ENCODE assay signal across 10 mouse cellular contexts in genomic region chr11:53873909-53874704, GRCm38 (mm10). TPM values are rescaled to one million over a fixed set of nuclear protein-coding genes. Genes with fewer than 3 reads are reported as not detected.
DNase-seq lines count a peak whose midpoint lies in the region; ATAC-seq and TF ChIP-seq lines count a peak whose summit lies in the region.
"Not testable (repeated sequence)": the region's sequence is repeated elsewhere in the genome, so short reads cannot be mapped to it uniquely, and the experiment has no call there.
"Had no signal": no experiment of that assay in that cellular context is flagged by ENCODE, and none has a peak within 500 bp of the region (broad histone marks: within the 10 kb centered on the region; RNA-seq: fewer than 3 reads in every experiment).

No protein-coding gene starts in this region.

- peaks cover 27% of the 10 kb centered on the region for H3K36me3 ChIP-seq in E14TG2a.4 (ENCODE audit: insufficient read depth, low read length)
- H3K36me3 ChIP-seq in intestine, postnatal 0 days (ENCODE audit: control insufficient read depth, insufficient read depth) = peaks cover 17% of the 10 kb centered on the region; the same call in 1 of the 2 replicates
- not testable (repeated sequence) for H3K36me3 ChIP-seq in liver, postnatal 0 days (replicated peaks; ENCODE audit: insufficient read depth, low read length)

- H3K9ac ChIP-seq in intestine, postnatal 0 days (ENCODE audit: low read depth, low read length); liver, postnatal 0 days (replicated peaks): not testable (repeated sequence)

- DNase-seq in R1 (ENCODE audit: low read depth, low spot score) = peak; percentile 59
- DNase-seq in liver, postnatal 0 days = not testable (repeated sequence)
- DNase-seq in naive thymus-derived CD4-positive, alpha-beta T cell, adult 2 months (ENCODE audit: low read depth) = peak; percentile 49
- peak; percentile 33 for DNase-seq in thymus, postnatal 4 days

- WGBS in intestine, postnatal 0 days = 70% methylated on average over 5 of the region's 5 CpGs
- WGBS in liver, postnatal 0 days (ENCODE audit: insufficient replicate concordance) = 78% methylated on average over 5 of the region's 5 CpGs

- not testable (repeated sequence) for H3K4me2 ChIP-seq in intestine, postnatal 0 days (replicated peaks; ENCODE audit: low read depth); liver, postnatal 0 days (ENCODE audit: low read depth, low read length)

- H3K27ac ChIP-seq in intestine, postnatal 0 days (ENCODE audit: low read depth, low read length); liver, postnatal 0 days (ENCODE audit: low read depth): not testable (repeated sequence)

- peaks cover 19% of the 10 kb centered on the region for H3K4me1 ChIP-seq in E14TG2a.4 (replicated peaks; ENCODE audit: low read depth, low read length)
- not testable (repeated sequence) for H3K4me1 ChIP-seq in intestine, postnatal 0 days (replicated peaks; ENCODE audit: control insufficient read depth, insufficient read depth, low read length); liver, postnatal 0 days (ENCODE audit: insufficient read depth)

- not testable (repeated sequence) for H3K4me3 ChIP-seq in E14TG2a.4 (replicated peaks; ENCODE audit: low read length); intestine, postnatal 0 days (ENCODE audit: low read depth, low read length); liver, postnatal 0 days (ENCODE audit: low read depth, low read length)

- H3K27me3 ChIP-seq in E14TG2a.4 (ENCODE audit: insufficient read depth, low read length); intestine, postnatal 0 days (replicated peaks; ENCODE audit: control insufficient read depth, insufficient read depth, low read length); liver, postnatal 0 days (ENCODE audit: insufficient read depth, low read length): not testable (repeated sequence)

- H3K9me3 ChIP-seq in E14TG2a.4 (ENCODE audit: low read length); intestine, postnatal 0 days (ENCODE audit: control insufficient read depth); liver, postnatal 0 days (ENCODE audit: low read length): not testable (repeated sequence)

- TF ChIP-seq CTCF in E14TG2a.4 (conservative IDR thresholded peaks at IDR 0.05; ENCODE audit: low read length) = peak; percentile 18
- TF ChIP-seq CTCF in intestine, postnatal 0 days (IDR thresholded peaks at IDR 0.05; ENCODE audit: low read depth) = peak; percentile 39
- peak; percentile 36 for TF ChIP-seq CTCF in liver, postnatal 0 days (IDR thresholded peaks at IDR 0.05; ENCODE audit: low read depth)

- not testable (repeated sequence) for TF ChIP-seq EP300 in liver, postnatal 0 days (IDR thresholded peaks at IDR 0.05; ENCODE audit: low read depth)

- 0 out of 2 replicates have a peak, but pooled peaks have one; percentile 28 for ATAC-seq in erythroid progenitor cell, adult 5-6 weeks (replicated peaks; ENCODE audit: low FRiP score, poor library complexity, severe bottlenecking)
- not testable (repeated sequence) for ATAC-seq in intestine, postnatal 0 days; liver, postnatal 0 days

RNA-seq across cellular contexts. Expression of gene Gm12216, which starts 15.1 kb away (rescaled TPM):
- not detected in 2 replicates for total RNA-seq in erythroid progenitor cell, adult 5-6 weeks (2015; ENCODE audit: low replicate concordance)
- 0.51 TPM in 1 of 2 replicates, not detected in the other for total RNA-seq in erythroid progenitor cell, adult 5-6 weeks (2017; ENCODE audit: low replicate concordance)
- polyA plus RNA-seq in intestine, postnatal 0 days (2015; fragmentation: Nextera tagmentation; extraction: Ambion mirVana) = 6.5 and 8.0 TPM in 2 replicates
- polyA plus RNA-seq in liver, postnatal 0 days (2015; fragmentation: Nextera tagmentation; extraction: Ambion mirVana) = 1.1 and 1.5 TPM in 2 replicates
- polyA plus RNA-seq: embryonic facial prominence, embryonic 10.5 days; forebrain, embryonic 12.5 days; hindbrain, embryonic 14.5 days had no signal

RNA-seq across cellular contexts. Expression of gene Slc22a5, which starts 17.4 kb away (rescaled TPM):
- 2.1 and 3.2 TPM in 2 replicates for total RNA-seq in erythroid progenitor cell, adult 5-6 weeks (2015; ENCODE audit: low replicate concordance)
- total RNA-seq in erythroid progenitor cell, adult 5-6 weeks (2017; ENCODE audit: low replicate concordance) = 3.2 and 3.7 TPM in 2 replicates
- polyA plus RNA-seq in intestine, postnatal 0 days (2015; fragmentation: Nextera tagmentation; extraction: Ambion mirVana) = 40.5 and 40.8 TPM in 2 replicates
- polyA plus RNA-seq in liver, postnatal 0 days (2015; fragmentation: Nextera tagmentation; extraction: Ambion mirVana) = 6.8 and 7.2 TPM in 2 replicates
